ENCODE assay signal across 9 mouse cellular contexts in the genomic region with DNA sequence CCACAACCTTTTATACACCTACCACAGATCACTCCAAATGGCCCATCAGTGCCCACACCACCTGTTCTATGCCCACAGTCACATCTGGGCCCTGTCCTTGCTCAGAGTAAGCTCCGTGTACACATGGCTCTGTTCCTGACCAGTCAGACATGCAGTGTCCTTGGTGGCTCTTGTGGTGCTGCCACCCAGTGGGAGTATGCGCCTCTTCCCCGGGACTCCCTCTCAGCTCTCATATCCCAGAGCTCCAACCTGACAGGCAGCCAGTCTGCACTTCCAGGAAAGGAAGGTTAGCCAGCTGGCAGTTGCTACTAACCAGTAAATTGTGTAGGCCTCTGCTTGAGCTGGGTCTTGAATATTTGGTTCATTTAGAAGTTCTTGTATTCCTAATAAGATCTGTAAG. TPM values are rescaled to one million over a fixed set of nuclear protein-coding genes. Genes with fewer than 3 reads are reported as not detected.
DNase-seq lines count a peak whose midpoint lies in the region; ATAC-seq lines count a peak whose summit lies in the region.
"Had no signal": no experiment of that assay in that cellular context is flagged by ENCODE, and none has a peak within 500 bp of the region (broad histone marks: within the 10 kb centered on the region; RNA-seq: fewer than 3 reads in every experiment).

No protein-coding gene starts in this region.

- DNase-seq in layer of hippocampus, adult 11-12 months (ENCODE audit: low spot score), result peak; percentile 37
- no peak for DNase-seq in layer of hippocampus, postnatal 25 days (ENCODE audit: extremely low spot score in 1 of 2, low spot score in 1 of 2)
- peak; percentile 55 for DNase-seq in ES-CJ7 (ENCODE audit: low read depth, low spot score)
- DNase-seq in adrenal gland, postnatal 10 days, result peak; percentile 79
- DNase-seq in kidney, adult 8-10 months, result peak; percentile 38 to 49
- DNase-seq in thymus, postnatal 36 days, result no peak
- no peak for DNase-seq in urinary bladder, postnatal 10 days (ENCODE audit: low spot score)

- no peak; the same call in 1 of the 2 replicates for ATAC-seq in megakaryocyte progenitor cell, adult 5-6 weeks (replicated peaks; ENCODE audit: poor library complexity)

RNA-seq across cellular contexts. Expression of a gene that starts 8.3 kb away (rescaled TPM):
- 1 to 10 TPM; 6.6 to 8.9 TPM for total RNA-seq in layer of hippocampus, postnatal 25 days (2021)
- total RNA-seq in adrenal gland, postnatal 10 days (2021), result 10 to 100 TPM in 1 of 2 experiments, 1 to 10 TPM in 1; 6.4 to 11.8 TPM
- total RNA-seq in megakaryocyte progenitor cell, adult 5-6 weeks (2015), result 1.2 and 3.8 TPM in 2 replicates
- 3.7 and 6.1 TPM in 2 replicates for total RNA-seq in megakaryocyte progenitor cell, adult 5-6 weeks (2017)

RNA-seq across cellular contexts. Expression of a gene that starts 10.0 kb away (rescaled TPM):
- total RNA-seq in layer of hippocampus, postnatal 25 days (2021), result 100 to 1,000 TPM; 229 to 234 TPM
- 100 to 1,000 TPM; 221 to 242 TPM for total RNA-seq in adrenal gland, postnatal 10 days (2021)
- total RNA-seq in megakaryocyte progenitor cell, adult 5-6 weeks (2015), result 355 and 376 TPM in 2 replicates
- total RNA-seq in megakaryocyte progenitor cell, adult 5-6 weeks (2017), result 305 and 308 TPM in 2 replicates

RNA-seq across cellular contexts. Expression of a gene that starts 24.5 kb away (rescaled TPM):
- total RNA-seq in layer of hippocampus, postnatal 25 days (2021), result 10 to 100 TPM; 25.1 to 28.5 TPM
- total RNA-seq in adrenal gland, postnatal 10 days (2021), result 10 to 100 TPM; 22.1 to 22.6 TPM
- total RNA-seq in megakaryocyte progenitor cell, adult 5-6 weeks (2015), result 14.9 and 15.2 TPM in 2 replicates
- total RNA-seq in megakaryocyte progenitor cell, adult 5-6 weeks (2017), result 28.1 and 30.7 TPM in 2 replicates

RNA-seq across cellular contexts. Expression of a gene that starts 24.5 kb away (rescaled TPM):
- 10 to 100 TPM; 74.3 to 74.9 TPM for total RNA-seq in layer of hippocampus, postnatal 25 days (2021)
- total RNA-seq in adrenal gland, postnatal 10 days (2021), result 10 to 100 TPM; 30.6 to 30.7 TPM
- 24.3 and 24.4 TPM in 2 replicates for total RNA-seq in megakaryocyte progenitor cell, adult 5-6 weeks (2015)
- total RNA-seq in megakaryocyte progenitor cell, adult 5-6 weeks (2017), result 17.2 and 20.8 TPM in 2 replicates

RNA-seq across cellular contexts. Expression of a gene that starts 33.7 kb away (rescaled TPM):
- total RNA-seq in layer of hippocampus, postnatal 25 days (2021), result not detected
- total RNA-seq in adrenal gland, postnatal 10 days (2021), result 1 to 10 TPM; 1.8 to 2.4 TPM
- 18.7 and 31.2 TPM in 2 replicates for total RNA-seq in megakaryocyte progenitor cell, adult 5-6 weeks (2015)
- total RNA-seq in megakaryocyte progenitor cell, adult 5-6 weeks (2017), result 4.5 and 23.9 TPM in 2 replicates
- total RNA-seq: left cerebral cortex, postnatal 10 days had no signal

Comparison
In these comparisons a context has a peak if more than half of its experiments do, and no peak if none do; other contexts are left out.
1. DNase-seq: peak in layer of hippocampus, adult 11-12 months (single experiment), ES-CJ7 (single experiment), adrenal gland, postnatal 10 days (single experiment) and kidney, adult 8-10 months (2 of 2); none in layer of hippocampus, postnatal 25 days (0 of 2), thymus, postnatal 36 days (0 of 2) and urinary bladder, postnatal 10 days (single experiment).